Mouse (Mus musculus) spleen, adult 10 weeks (tissue): Measurements from ENCODE around the gene Coro1c. TPM values are rescaled to one million over a fixed set of nuclear protein-coding genes. Genes with fewer than 3 reads are reported as not detected.

Experiments
- polyA plus RNA-seq: library from polyadenylated mRNA; stranded (reverse); fragments of 350-450 nt; fragmentation: Illumina TruSeq; extraction: RNeasy Lipid Tissue Mini Kit (QIAGEN cat#74804); gene quantifications from one replicate; pipeline ENCODE4 v1.2.3, GENCODE M21; 2015; ENCODE audit warnings: low replicate concordance; ENCODE audit not compliant: insufficient read depth

Gene Coro1c
- polyA plus RNA-seq = 48.3 TPM

GRCm38 (mm10) chr5:113908592-113909441, at the start of gene Coro1c:
Gene Coro1c, minus strand, starts transcription at chr5:113908758.

GRCm38 (mm10) chr5:113832490-113832901, 76.1 kb downstream of the Coro1c start, which contains the start of gene Selplg:
Gene Selplg, minus strand, starts transcription at chr5:113832644.

GRCm38 (mm10) chr5:113800280-113800679, 108.3 kb downstream of the Coro1c start, which contains the start of gene Tmem119:
Gene Tmem119, minus strand, starts transcription at chr5:113800516.

Other genes with a start within 250 kb of the Coro1c start
- not detected for gene 1700069L16Rik, start 184.0 kb downstream of the Coro1c start, polyA plus RNA-seq
- gene Ficd, start 173.0 kb downstream of the Coro1c start, polyA plus RNA-seq = 3.3 TPM
- 19.4 TPM for gene Sart3, start 136.2 kb downstream of the Coro1c start, polyA plus RNA-seq
- 87.0 TPM for gene Iscu, start 136.0 kb downstream of the Coro1c start, polyA plus RNA-seq
- 0.99 TPM for gene Tmem119, start 108.2 kb downstream of the Coro1c start, polyA plus RNA-seq
- gene Selplg, start 76.1 kb downstream of the Coro1c start, polyA plus RNA-seq = 85.0 TPM
- gene Ssh1, start 85.1 kb upstream of the Coro1c start, polyA plus RNA-seq = 13.2 TPM
- 0.33 TPM for gene Dao, start 94.9 kb upstream of the Coro1c start, polyA plus RNA-seq
- gene Usp30, start 156.7 kb upstream of the Coro1c start, polyA plus RNA-seq = 7.0 TPM
- gene Svop, start 182.8 kb upstream of the Coro1c start, polyA plus RNA-seq = not detected
- 2.9 TPM for gene Alkbh2, start 219.5 kb upstream of the Coro1c start, polyA plus RNA-seq
- gene Ung, start 221.6 kb upstream of the Coro1c start, polyA plus RNA-seq = 5.9 TPM
- 2.5 TPM for gene Acacb, start 237.8 kb upstream of the Coro1c start, polyA plus RNA-seq